Mouse (Mus musculus) thymus, adult 2 months (tissue): ENCODE results near the gene Nmu. TPM values are rescaled to one million over a fixed set of nuclear protein-coding genes. Genes with fewer than 3 reads are reported as not detected.

Experiments
- DNase-seq: peaks from one replicate; pipeline ENCODE4 v3.0.0; 2021
- H3K27ac ChIP-seq: fragments of 200-500 bp; 2 replicates; pipeline ENCODE4 v1.5.1; 2012; ENCODE audit warnings: low read length, control low read depth; ENCODE audit not compliant: control insufficient read depth, insufficient read depth
- H3K27me3 ChIP-seq: fragments of 200-500 bp; 2 replicates; pipeline ENCODE4 v1.6.1; 2012; ENCODE audit warnings: mild to moderate bottlenecking, low read length, moderate library complexity, mixed read lengths; ENCODE audit not compliant: control insufficient read depth, insufficient read depth
- H3K36me3 ChIP-seq: fragments of 200-500 bp; 2 replicates; pipeline ENCODE4 v1.6.1; 2012; ENCODE audit warnings: mild to moderate bottlenecking, low read length, moderate library complexity; ENCODE audit not compliant: control insufficient read depth, insufficient read depth
- H3K4me1 ChIP-seq: fragments of 200-500 bp; replicated peaks from 2 replicates; pipeline ENCODE4 v1.6.1; 2012; ENCODE audit warnings: low read length; ENCODE audit not compliant: control insufficient read depth, insufficient read depth
- H3K4me3 ChIP-seq: fragments of 200-500 bp; 2 replicates; pipeline ENCODE4 v1.5.1; 2012; ENCODE audit warnings: mild to moderate bottlenecking, low read length, control low read depth, moderate library complexity; ENCODE audit not compliant: control insufficient read depth, insufficient read depth
- CTCF ChIP-seq: fragments of 200-500 bp; IDR thresholded peaks from 2 replicates; pipeline ENCODE4 v1.5.1; 2012; ENCODE audit warnings: mild to moderate bottlenecking, control low read depth, low read length, moderate library complexity, borderline replicate concordance; ENCODE audit not compliant: control insufficient read depth, poor library complexity, insufficient read depth; ENCODE audit errors: extremely low read depth
- POLR2A ChIP-seq: fragments of 200-500 bp; IDR thresholded peaks from 2 replicates; pipeline ENCODE4 v1.6.1; 2012; ENCODE audit warnings: mild to moderate bottlenecking, low read length, control low read depth, moderate library complexity; ENCODE audit not compliant: control insufficient read depth, poor library complexity, insufficient read depth; ENCODE audit errors: extremely low read depth
- WGBS: fragments of 180-500 bp; shearing (Covaris S2); methylation state at CpG from one replicate; pipeline ENCODE4 v1.1.7; 2018; 5-methylcytosine and 5-hydroxymethylcytosine counted together
- polyA plus RNA-seq: library from polyadenylated mRNA; depleted of rRNA; stranded (reverse); fragments of >200 nt; gene quantifications from 2 replicates; pipeline ENCODE4 v1.2.3, GENCODE M21; 2012

Gene Nmu
- polyA plus RNA-seq, 1 experiment = not detected

DNA sequence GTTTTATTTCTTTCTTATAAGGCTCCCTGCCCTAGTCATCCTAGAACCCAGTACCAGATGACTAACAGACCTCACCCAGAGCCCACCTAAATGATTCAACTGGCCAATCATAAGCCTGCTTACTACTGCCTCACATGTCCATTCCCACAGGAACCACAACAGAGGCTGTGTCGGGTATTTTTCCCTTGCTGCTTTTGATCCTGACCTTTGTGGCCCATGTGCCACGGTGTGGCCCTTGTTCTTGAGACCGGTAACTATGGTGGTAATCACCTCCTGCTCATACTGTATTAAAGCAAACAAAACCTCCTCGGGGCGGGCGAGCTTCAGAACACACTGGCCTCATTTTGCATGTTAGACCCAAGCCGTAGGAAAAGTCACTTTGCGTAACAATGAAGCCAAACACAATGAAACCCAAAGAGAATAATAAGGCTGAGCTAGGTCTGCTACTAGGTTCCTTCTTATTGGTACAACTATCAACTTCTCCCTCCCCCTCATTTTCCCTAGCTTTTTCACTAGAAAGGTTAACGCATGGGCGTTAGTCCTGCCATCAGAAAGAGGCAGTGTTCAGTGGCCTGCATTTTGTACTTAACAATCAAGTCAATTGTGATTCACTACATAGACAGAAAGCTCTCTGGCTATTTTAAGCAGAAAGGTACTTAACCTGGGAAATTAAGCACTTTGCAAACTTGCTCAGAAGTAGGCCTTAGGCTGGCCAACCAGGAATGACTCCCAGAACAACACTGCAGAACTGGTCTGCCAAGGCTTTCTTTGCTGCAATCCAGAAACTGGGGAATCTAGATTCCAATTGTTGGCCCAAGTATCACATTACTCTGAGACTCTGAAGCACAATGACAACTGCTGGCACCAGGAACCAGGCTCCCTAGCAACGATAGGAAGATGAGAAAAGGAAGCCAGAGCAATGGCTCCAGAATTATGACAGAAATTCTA, 42.1 kb downstream of the Nmu start:
- TF ChIP-seq POLR2A (no peak), CTCF (no peak)
- H3K27me3 ChIP-seq = no peaks in the 10 kb centered on the region; the same call in 1 of the 2 replicates
- WGBS = 75% methylated on average over 11 of the region's 11 CpGs
- H3K27ac ChIP-seq = no peak overlapping the region
- no peaks in the 10 kb centered on the region for H3K36me3 ChIP-seq
- no peak for DNase-seq
- H3K4me3 ChIP-seq = no peak overlapping the region
- no peaks in the 10 kb centered on the region for H3K4me1 ChIP-seq

DNA sequence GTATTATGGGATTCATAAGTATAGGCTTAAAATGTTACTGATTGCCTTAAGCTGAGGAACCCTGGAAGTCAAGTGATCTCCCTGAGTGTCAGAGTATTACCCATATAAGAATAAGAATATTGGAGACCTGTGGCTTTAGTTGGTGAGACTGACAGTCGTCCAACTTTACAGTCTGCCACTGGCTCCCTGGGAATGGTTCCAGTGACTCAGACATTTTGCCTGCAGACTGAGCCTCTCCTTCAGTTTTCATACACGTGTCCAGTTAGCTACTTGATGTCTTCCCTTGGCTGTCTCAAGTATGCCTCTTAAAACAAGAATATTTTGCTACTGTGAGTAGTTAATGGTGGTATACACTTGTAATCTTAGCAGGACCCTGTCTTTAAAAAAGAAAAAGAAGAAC, 55.4 kb downstream of the Nmu start:
- 68% methylated on average over 2 of the region's 2 CpGs for WGBS
- DNase-seq = no peak
- Histone ChIP-seq H3K27me3 (peaks cover 6% of the 10 kb centered on the region; the same call in 1 of the 2 replicates), H3K4me3 (no peak overlapping the region), H3K4me1 (peaks cover 6% of the 10 kb centered on the region), H3K27ac (no peak overlapping the region), H3K36me3 (no peaks in the 10 kb centered on the region)
- no peak for TF ChIP-seq CTCF
- no peak for TF ChIP-seq POLR2A

DNA sequence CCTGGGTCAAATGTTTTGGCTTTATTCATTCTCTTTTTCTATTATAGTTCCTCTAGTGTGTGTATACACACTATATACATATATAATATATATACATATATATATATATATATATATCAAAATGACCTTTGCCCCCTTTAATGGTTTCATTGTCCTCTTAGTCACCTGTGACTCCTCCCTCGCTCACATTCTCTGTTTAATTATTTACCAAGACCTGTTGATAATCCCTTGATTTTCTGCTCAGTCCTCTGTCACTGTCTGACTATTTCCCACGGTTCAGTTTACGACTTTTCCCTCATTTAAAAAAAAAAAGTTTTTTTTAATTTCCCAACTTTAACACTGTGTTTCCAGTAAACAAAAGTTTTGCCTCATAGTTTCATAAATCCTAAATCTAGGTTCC, 57.3 kb downstream of the Nmu start:
- H3K4me3 ChIP-seq = no peak overlapping the region
- peaks cover 6% of the 10 kb centered on the region for H3K4me1 ChIP-seq
- DNase-seq = no peak
- no peak for TF ChIP-seq POLR2A
- TF ChIP-seq CTCF = no peak
- no peak overlapping the region for H3K27ac ChIP-seq
- 90% methylated on average over 3 of the region's 3 CpGs for WGBS
- H3K27me3 ChIP-seq = peaks cover 6% of the 10 kb centered on the region; the same call in 1 of the 2 replicates
- no peaks in the 10 kb centered on the region for H3K36me3 ChIP-seq

DNA sequence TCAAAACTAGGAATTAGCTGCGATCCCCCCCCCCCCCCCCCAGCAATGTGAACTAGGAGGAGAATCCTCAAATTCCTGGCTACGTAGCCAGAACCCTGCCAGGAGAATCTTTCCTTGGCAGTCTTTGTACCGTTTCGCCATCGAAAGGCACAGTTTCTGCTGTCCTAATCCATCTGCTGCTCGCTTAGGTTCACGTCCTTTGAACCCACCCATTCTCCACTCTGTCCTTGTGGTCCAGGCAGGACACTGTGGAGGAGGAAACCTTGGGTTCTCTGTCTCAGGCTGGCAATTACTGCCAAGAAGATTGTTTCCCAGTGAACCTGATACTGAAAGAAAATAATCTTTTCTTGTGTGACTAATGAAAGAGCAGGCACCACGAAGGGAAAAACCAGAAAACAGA, 58.0 kb downstream of the Nmu start:
- WGBS = 28% methylated on average over 8 of the region's 8 CpGs
- H3K4me3 ChIP-seq = no peak overlapping the region
- peaks cover 6% of the 10 kb centered on the region for H3K4me1 ChIP-seq
- peaks cover 6% of the 10 kb centered on the region; the same call in 1 of the 2 replicates for H3K27me3 ChIP-seq
- no peak for DNase-seq
- no peak overlapping the region for H3K27ac ChIP-seq
- H3K36me3 ChIP-seq = no peaks in the 10 kb centered on the region
- TF ChIP-seq CTCF (no peak), POLR2A (no peak)

DNA sequence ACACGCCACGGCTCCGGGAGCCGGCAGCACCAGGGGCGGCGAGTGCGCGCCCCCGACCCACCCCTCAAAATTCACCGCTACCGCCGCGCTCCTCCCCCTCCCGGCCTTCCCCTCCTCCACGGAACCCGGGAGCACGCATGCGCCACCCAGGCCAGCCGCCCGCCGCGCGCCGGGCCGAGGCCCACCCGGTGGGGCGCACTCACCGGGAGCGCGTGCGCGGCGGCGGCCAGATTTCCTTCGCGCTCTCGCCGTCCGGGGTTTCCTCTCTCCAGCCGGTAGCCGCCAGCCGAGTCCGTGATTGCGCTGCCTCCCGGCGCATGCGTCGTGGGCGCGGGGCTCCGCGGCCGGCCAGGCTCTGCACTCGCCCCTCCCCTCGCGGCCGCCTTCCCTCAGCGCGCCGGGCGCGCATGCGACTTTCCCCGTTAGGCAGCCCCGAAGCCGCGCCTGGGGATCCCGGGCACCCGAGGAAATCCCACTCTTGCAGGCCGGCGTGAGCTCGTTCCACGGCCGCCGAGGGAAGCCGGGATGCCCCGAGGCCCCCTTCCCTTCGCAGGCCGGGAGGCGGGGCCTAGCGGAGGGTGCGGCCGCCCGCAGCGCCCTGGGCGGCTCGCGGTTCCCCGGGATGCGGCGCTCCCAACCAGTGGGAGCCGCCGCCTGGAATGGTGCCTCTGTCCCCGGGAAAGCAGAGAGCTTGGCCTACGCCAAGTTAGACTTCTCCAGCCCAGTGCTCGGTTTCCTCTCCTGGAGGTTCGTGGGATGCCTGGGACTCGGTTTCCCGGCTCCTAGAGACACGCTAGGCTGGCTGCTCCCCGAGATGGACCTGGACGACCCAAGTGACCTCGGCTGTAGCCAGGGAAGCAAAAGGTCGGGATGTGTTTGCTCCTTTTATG, 58.9 kb downstream of the Nmu start, which contains the start of gene Clock:
Gene Clock, minus strand, starts transcription at position 341 of the 890 bp plus-strand sequence.
- peaks cover 6% of the 10 kb centered on the region; the same call in 1 of the 2 replicates for H3K27me3 ChIP-seq
- WGBS = under 1% methylated on average over 104 of the region's 104 CpGs
- H3K27ac ChIP-seq = no peak within 1 kb of the TSS
- no peaks in the 10 kb centered on the region for H3K36me3 ChIP-seq
- peak within 1 kb of the TSS; percentile 71 for H3K4me3 ChIP-seq
- DNase-seq = peak; percentile 83
- TF ChIP-seq POLR2A (no peak), CTCF (peak; percentile 47; the same call in 1 of the 2 replicates)
- peaks cover 6% of the 10 kb centered on the region for H3K4me1 ChIP-seq

DNA sequence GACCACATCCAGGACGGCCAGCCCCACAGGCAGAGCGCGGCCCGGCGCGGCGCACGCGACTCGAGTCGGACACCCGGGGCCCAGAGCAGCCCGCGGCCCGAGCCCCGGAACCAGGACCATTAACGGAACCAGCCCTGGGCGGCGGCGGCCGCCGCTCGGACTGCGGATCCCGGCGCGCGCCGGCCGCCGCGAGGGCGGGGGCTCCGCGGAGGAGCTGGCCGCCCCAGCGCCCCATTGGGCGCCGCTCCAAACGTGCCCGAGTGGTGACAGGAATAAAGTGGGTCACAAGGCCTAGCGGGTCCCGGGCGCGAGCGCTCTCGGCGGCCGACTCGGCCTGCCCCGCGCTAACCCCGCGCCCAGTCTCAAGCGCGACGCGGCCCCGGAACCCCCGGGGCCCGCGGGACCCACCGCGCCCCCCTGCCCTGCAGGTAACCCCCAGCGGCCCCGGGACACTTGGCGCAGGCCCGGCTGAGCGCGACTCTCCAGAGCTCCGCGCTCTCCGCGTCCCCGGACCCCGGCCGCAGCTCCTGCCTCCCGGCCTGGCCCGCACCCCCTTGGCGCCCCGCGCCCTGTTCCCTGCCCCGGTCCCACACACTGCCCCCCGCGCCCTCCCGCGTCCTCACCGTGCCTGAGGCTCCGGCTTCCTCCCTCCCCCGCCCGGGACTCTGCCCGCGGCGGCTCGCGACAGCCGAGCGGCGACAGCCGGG, 59.7 kb downstream of the Nmu start:
- peak; percentile 48 for DNase-seq
- peaks cover 6% of the 10 kb centered on the region; the same call in 1 of the 2 replicates for H3K27me3 ChIP-seq
- H3K36me3 ChIP-seq = no peaks in the 10 kb centered on the region
- 1% methylated on average over 91 of the region's 100 CpGs for WGBS
- H3K27ac ChIP-seq = no peak overlapping the region
- TF ChIP-seq POLR2A (no peak), CTCF (no peak)
- H3K4me1 ChIP-seq = peaks cover 6% of the 10 kb centered on the region
- H3K4me3 ChIP-seq = peak overlapping the region; percentile 71
